Mouse (Mus musculus): ENCODE data around the gene Pik3c2a.
"Not testable (repeated sequence)": the region's sequence is repeated elsewhere in the genome, so short reads cannot be mapped to it uniquely, and the experiment has no call there.

Gene Pik3c2a

DNA sequence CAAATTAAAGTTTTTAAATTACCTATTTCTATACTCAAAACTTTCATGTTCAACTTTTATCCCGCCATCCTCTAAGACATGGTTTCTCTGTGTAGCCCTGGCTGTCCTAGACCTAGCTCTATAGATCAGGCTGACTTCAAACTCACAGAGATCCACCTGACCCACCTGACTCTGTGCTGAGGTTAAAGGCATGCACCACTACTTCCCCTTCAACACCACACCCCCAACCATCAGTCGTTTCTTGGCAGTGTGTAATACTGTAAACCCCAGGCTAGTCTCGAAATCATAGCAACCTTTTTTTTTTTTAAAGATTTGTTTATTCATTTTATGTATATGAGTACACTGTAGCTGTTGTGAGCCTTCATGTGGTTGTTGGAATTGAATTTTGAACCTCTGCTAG, 50.9 kb downstream of the Pik3c2a start:
- DNase-seq (ENCODE audit: low spot score) = no peak

- not testable (repeated sequence) for DNase-seq (ENCODE audit: low spot score)
Observed at GRCm38 (mm10) chr7:116387389-116387788, 55.9 kb downstream of the Pik3c2a start.

- DNase-seq (ENCODE audit: low spot score) = not testable (repeated sequence)
Observed at GRCm38 (mm10) chr7:116379181-116379580, 64.1 kb downstream of the Pik3c2a start.

DNA sequence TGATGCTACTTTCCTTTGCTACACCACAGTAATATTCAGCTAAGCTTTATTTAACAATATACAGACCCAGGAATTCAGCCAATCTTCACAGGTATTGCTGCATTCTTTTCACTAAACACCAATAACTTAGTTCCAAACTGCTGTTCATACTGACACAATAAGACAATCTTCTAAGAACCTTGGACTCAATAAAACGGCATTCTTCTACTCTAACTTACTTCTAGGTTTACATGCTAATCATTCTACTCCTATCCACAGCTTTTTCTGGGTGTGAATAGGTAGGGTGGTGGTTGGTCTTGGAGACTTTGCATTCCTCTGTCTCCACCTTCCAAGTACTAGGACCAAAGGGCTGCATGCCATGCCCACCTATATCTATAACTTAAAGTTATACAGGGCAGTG, 69.0 kb downstream of the Pik3c2a start:
- DNase-seq (ENCODE audit: low spot score) = no peak

DNA sequence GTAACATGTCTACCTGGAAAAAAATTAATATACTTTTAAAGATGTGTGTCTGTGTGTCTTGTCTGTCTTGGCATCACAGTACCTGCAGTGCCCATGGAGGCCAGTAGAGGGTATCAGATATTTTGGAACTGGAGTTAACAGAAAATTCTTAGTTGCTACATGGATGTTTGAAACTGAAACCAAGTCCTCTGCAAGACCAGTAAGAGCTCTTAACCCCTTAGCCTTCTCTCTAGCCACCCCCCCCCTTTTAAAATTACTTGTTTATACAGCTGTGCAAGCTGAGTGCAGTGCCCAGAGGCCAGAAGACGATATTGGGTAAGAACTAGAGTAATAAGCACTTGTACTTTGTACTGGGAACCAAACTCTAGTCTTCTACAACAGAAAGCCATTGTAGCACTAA, 107.0 kb downstream of the Pik3c2a start:
- peak; percentile 67 for DNase-seq (ENCODE audit: low spot score)

DNA sequence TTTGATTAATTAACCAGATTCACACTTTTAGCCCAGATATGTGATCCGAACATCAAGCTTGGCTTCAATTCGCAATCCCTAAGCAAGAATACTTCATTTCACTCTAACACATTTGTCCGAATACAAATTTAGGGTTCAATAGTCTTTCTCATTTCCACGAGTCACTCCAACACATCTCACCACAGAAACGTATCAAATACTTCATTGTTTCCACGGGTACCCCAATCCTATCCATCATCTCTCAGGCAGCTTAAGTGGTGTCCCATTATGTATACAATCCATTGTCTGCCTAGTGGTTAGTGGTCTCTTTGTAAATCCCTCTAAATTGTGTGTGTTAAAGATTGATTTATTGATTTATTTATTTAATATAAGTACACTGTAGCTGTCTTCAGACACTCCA, 108.1 kb downstream of the Pik3c2a start:
- DNase-seq (ENCODE audit: low spot score) = peak; percentile 27

- no peak for DNase-seq (ENCODE audit: low spot score)
Observed at GRCm38 (mm10) chr7:116334669-116335038, 108.6 kb downstream of the Pik3c2a start.

GRCm38 (mm10) chr7:116333713-116334668, 109.3 kb downstream of the Pik3c2a start, which contains the start of gene Rps13:
Gene Rps13, minus strand, starts transcription at chr7:116334195.
- peak; percentile 94 for DNase-seq (ENCODE audit: low spot score)

- DNase-seq (ENCODE audit: low spot score) = no peak
Observed at GRCm38 (mm10) chr7:116331246-116331645, 112.0 kb downstream of the Pik3c2a start.

DNA sequence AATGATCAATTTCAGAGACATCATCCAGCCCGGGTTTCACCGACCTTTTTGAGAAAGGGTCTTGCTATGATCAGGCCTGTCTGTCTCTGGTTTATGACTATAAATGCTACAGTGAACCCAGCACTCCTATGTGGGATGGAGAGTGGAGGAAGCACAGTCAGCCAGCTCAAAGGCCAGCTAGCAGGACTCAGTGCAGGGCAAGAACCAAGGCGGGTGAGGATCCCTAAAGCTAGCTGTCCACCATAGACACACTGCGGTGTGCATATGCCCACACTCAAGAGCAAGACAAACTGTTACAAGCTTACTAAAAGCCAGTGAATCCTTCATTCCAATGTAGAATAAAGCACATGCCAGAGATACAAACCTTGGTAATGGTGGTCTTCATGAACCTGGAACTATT, 113.4 kb downstream of the Pik3c2a start:
- no peak for DNase-seq (ENCODE audit: low spot score)

DNA sequence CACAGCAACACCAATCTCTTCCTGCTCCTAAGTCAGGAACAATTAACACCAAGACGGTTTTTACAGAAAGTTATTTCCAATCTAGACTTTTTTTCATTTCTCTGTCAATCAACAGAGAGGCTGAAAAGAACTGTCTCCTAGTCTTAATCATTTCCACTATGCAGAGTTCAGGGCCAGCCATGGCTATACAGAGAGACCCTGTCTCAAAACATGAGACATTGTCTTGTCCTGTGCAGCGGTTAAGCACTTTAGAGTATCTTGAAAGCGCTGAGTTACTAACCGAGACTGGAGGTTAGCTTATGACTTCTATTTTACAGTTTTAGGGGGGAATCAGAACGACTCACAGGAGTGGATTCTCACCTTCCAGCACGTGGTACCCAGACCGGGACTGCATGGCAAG, 114.5 kb downstream of the Pik3c2a start:
- no peak for DNase-seq (ENCODE audit: low spot score)

DNA sequence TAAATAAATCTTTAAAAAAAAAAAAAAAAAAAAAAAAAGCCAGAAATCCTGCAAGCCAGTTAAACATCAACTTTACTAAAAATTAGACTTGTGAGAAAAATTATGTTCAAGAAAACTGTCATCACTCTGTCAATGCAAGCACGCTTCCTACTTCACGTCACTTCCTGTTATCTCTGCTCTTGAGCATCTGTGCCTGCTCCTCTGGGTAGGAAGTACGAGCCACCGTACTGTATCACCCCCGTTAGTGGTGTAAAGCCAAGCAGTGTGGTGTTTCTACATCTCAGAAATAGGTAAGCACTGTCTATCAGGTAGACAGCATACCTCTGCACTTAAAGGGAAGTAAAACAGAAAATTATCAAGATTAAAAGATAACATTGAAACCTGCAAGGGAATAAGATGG, 115.3 kb downstream of the Pik3c2a start:
- DNase-seq (ENCODE audit: low spot score) = no peak

GRCm38 (mm10) chr7:116323331-116323964, 119.8 kb downstream of the Pik3c2a start:
- DNase-seq (ENCODE audit: low spot score) = no peak

- DNase-seq (ENCODE audit: low spot score) = no peak
Observed at GRCm38 (mm10) chr7:116309456-116309855, 133.8 kb downstream of the Pik3c2a start.

DNA sequence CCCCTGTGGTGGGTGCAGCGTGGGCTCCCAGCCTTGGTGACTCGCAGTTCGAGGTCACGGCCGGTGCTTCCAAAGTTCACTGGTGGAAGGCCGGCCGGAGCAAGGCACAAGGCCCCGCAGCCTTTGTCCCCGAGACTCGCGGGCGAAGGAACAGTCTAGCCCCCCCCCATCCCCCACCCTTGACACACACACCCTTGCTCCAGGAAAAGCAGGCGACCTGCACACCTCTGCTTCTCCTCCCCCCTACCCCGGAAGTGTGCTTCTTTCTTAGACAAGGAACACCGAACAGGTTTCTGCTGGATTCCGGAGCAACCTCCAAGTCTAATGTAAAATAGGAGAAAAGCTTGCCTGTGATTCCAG, 134.6 kb downstream of the Pik3c2a start:
- no peak for DNase-seq (ENCODE audit: low spot score)

DNA sequence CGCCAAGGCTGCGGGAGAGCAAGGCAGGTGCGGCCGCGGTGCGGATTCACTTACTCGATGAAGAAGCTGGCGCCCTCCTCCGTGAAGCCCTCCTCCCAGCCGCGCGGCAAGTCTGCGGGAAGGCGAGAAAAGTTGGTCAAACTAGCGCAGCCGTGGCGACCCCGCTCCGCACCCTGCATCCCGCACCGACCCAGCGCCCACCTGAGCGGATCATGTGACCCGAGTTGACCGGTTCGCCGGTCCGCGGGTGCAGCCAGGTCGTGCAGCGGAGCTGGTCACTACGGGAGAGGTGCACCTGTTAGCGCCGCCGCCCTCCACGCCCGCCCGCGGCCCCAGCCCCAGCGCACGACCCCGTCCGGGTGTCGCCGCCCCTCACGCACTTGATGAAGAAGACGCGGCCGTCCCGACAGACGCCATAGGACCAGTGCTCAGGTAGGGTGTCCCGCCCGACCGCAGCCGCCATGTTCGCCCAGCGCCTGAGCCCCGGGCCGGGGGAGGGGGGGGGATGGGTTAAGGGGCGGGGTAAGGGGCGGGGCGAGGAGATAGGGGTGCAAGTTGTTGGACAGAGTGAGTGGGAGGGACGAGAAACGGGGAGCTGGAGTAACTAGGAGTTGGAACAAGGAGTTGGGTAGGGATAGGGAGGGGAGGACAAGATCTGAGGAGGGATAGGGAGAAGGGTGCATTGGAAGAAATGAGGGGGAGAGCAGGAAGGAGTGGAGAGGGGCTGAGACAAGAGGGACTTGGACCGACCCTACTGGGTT, 135.2 kb downstream of the Pik3c2a start, which contains the start of gene Plekha7:
Plekha7 (minus strand) TSS at position 506 of the 761 bp plus-strand sequence.
- no peak for DNase-seq (ENCODE audit: low spot score)

DNA sequence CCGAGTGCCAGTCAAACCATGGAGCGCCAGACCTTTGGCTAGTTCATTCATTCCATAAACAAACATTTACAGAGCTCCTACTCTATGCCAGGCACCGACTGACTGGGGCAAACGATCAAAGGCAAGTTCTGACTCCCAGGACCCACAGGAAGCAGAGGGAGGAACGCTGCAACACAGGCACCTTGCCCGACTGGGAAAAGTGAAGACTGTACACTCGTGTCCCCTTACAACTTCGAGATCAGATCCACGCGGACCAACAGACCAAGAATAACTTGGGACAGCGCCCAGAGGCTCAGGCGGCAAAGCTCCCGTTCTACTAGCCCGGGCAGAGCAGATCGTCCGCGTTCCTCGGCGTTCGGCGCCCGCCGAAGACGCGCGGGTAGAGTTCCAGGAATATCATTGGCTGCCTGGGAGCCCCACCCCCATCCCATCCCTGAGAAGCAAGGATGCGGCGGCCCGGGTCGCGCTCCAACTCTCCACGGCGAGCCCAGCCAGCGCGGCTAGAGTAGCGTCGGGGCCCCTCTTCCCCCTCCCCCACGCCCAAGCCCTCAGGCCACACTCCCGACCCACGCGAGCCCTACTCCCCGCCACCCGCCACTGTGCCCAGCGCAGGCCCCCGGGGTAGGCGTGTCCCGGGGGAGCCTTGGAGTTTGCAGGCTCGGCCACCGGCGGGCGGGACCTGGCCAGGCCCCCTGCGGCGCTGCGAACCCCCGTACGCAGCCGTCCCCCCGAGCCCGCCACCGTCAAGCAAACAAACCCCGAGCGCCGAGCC, 136.0 kb downstream of the Pik3c2a start:
- DNase-seq (ENCODE audit: low spot score) = no peak

DNA sequence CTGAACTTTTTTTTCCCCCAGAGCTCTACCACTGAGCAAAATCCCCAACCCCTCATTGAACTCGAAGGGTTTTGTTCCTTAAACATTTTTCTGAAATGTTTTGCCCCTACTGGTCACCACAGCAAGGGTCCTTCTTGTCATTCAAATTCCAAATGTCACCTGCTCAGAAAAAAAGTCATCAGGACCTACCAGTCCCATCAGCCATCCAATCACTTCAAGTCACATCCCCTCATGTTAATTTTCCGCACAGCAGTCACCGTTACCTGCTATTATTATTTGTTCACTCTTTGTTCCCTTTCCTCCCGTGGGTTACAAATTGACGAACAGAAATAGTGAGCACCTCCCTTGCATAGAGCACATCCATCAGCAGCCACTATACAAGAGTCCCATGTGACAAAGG, 136.6 kb downstream of the Pik3c2a start:
- DNase-seq (ENCODE audit: low spot score) = no peak

- no peak for DNase-seq (ENCODE audit: low spot score)
Observed at GRCm38 (mm10) chr7:116301661-116302311, 141.5 kb downstream of the Pik3c2a start.

DNA sequence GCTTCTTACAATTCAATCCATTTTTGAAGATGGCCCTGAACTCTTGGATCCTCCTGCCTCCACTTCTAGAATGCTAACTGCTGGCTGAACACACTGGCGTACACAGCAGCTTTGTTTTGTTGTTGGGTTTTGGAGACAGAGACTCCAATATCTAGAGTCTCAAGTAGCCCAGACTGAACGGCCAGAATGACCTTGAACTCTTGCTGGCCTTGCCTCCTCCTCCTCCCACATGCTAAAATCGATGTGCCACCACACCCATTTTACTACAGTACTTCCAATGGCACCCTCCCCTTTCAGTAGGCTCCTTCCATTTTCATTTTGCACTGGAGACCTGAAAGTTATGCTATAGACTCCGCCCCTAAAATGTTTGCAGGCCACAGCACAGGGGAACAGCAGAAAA, 142.1 kb downstream of the Pik3c2a start:
- no peak for DNase-seq (ENCODE audit: low spot score)

DNA sequence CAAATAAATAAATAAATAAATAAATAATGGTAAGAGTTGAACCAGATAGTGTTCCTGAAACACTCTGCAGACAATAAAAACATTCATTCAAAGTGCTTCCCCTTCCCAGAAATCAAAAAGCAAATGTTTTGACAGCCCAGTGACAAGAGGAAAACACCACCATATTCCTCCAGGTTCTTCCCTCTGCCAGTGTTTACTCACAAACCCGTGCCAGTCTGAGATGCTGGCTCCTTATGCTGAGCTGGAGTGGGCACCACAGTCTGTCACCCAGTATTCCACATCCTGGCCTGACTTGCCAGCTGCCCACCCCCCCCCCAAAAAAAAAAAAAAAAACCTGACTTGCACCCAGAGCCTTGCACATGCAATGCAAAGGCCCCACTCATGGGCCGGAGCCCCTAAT, 144.4 kb downstream of the Pik3c2a start:
- DNase-seq (ENCODE audit: low spot score) = no peak

All from c-Kit-positive CD71-positive TER-119-positive erythroid progenitor cells, embryonic 14.5 days (primary cell).